26 mouse cellular contexts compared by ENCODE assay signal in genomic region chr17:80734700-80735099, GRCm38 (mm10). TPM values are rescaled to one million over a fixed set of nuclear protein-coding genes. Genes with fewer than 3 reads are reported as not detected.
DNase-seq lines count a peak whose midpoint lies in the region; ATAC-seq lines count a peak whose summit lies in the region.
"Had no signal": no experiment of that assay in that cellular context is flagged by ENCODE, and none has a peak within 500 bp of the region (broad histone marks: within the 10 kb centered on the region; RNA-seq: fewer than 3 reads in every experiment).

No protein-coding gene starts in this region.

- peak; percentile 23 to 74 for ATAC-seq in hematopoietic stem cell, adult 5-6 weeks (replicated peaks in 1 of 2; ENCODE audit: insufficient read depth in 1 of 2, low FRiP score in 2 of 2, low TSS enrichment in 1 of 2, low read depth in 1 of 2, poor library complexity in 2 of 2, severe bottlenecking in 2 of 2)
- peak; percentile 68; the same call in 1 of the 2 replicates for ATAC-seq in monocyte, adult 5-6 weeks (replicated peaks; ENCODE audit: insufficient number of reproducible peaks, low FRiP score, low TSS enrichment, poor library complexity, severe bottlenecking)
- no peak for ATAC-seq in hindbrain, embryonic 14.5 days (ENCODE audit: low FRiP score)
- ATAC-seq: CD4-positive, CD25-positive, alpha-beta regulatory T cell, adult 4 months; forebrain, embryonic 15.5 days; hindbrain, postnatal 0 days; inflammation-experienced regulatory T-cells, adult 6 months had no signal

- H3K27ac ChIP-seq in hindbrain, embryonic 14.5 days: no peak overlapping the region
- H3K27ac ChIP-seq: embryonic facial prominence, embryonic 10.5 days; embryonic facial prominence, embryonic 13.5 days; forebrain, embryonic 12.5 days; forebrain, embryonic 15.5 days; hindbrain, embryonic 10.5 days; hindbrain, embryonic 13.5 days; hindbrain, postnatal 0 days had no signal

- H3K27me3 ChIP-seq in hindbrain, embryonic 14.5 days (ENCODE audit: control insufficient read depth, insufficient read depth, low read length): no peaks in the 10 kb centered on the region
- H3K27me3 ChIP-seq: embryonic facial prominence, embryonic 13.5 days; forebrain, embryonic 12.5 days; forebrain, embryonic 15.5 days; hindbrain, embryonic 13.5 days had no signal

- no peak overlapping the region for H3K9ac ChIP-seq in hindbrain, embryonic 14.5 days
- H3K9ac ChIP-seq: embryonic facial prominence, embryonic 13.5 days; forebrain, embryonic 12.5 days; forebrain, embryonic 15.5 days; hindbrain, embryonic 13.5 days had no signal

- H3K4me1 ChIP-seq in hindbrain, embryonic 14.5 days (replicated peaks; ENCODE audit: control insufficient read depth, insufficient read depth, low read length): no peaks in the 10 kb centered on the region
- H3K4me1 ChIP-seq: embryonic facial prominence, embryonic 10.5 days; embryonic facial prominence, embryonic 13.5 days; forebrain, embryonic 12.5 days; forebrain, embryonic 15.5 days; hindbrain, embryonic 10.5 days; hindbrain, embryonic 13.5 days had no signal

- WGBS in hindbrain, embryonic 14.5 days: 83% methylated on average over 6 of the region's 6 CpGs

- no peaks in the 10 kb centered on the region for H3K9me3 ChIP-seq in hindbrain, embryonic 14.5 days (ENCODE audit: control insufficient read depth, low read length)
- H3K9me3 ChIP-seq: embryonic facial prominence, embryonic 10.5 days; embryonic facial prominence, embryonic 13.5 days; forebrain, embryonic 12.5 days; forebrain, embryonic 15.5 days; hindbrain, embryonic 10.5 days; hindbrain, embryonic 13.5 days had no signal

- no peak overlapping the region for H3K4me2 ChIP-seq in hindbrain, embryonic 14.5 days (replicated peaks)
- H3K4me2 ChIP-seq: embryonic facial prominence, embryonic 13.5 days; forebrain, embryonic 12.5 days; forebrain, embryonic 15.5 days; heart, embryonic 11.5 days; hindbrain, embryonic 13.5 days had no signal

- DNase-seq in MEL-GATA-1-ER (ENCODE audit: extremely low read depth, low read depth): peak; percentile 50
- DNase-seq in lung, adult 18-20 months: no peak
- no peak for DNase-seq in hindbrain, embryonic 14.5 days (ENCODE audit: low spot score)
- no peak for DNase-seq in lung, postnatal 36 days
- DNase-seq: adrenal gland, adult 2 months; adrenal gland, postnatal 14 days; cerebellum, adult 11 months; cerebellum, adult 2 months; cerebellum, adult 9-11 months; cerebellum, postnatal 25 days; embryo, embryonic 11 days; gastrocnemius, postnatal 25 days; heart, adult 11 months had no signal

- H3K4me3 ChIP-seq in hindbrain, embryonic 14.5 days (replicated peaks; ENCODE audit: low read length): no peak overlapping the region
- H3K4me3 ChIP-seq: embryonic facial prominence, embryonic 10.5 days; embryonic facial prominence, embryonic 13.5 days; erythroblast, embryonic 14.5 days; forebrain, embryonic 12.5 days; forebrain, embryonic 15.5 days; hindbrain, embryonic 10.5 days; hindbrain, embryonic 13.5 days had no signal

- H3K36me3 ChIP-seq in hindbrain, embryonic 14.5 days (replicated peaks; ENCODE audit: control insufficient read depth, insufficient read depth): no peaks in the 10 kb centered on the region
- H3K36me3 ChIP-seq: embryonic facial prominence, embryonic 10.5 days; embryonic facial prominence, embryonic 13.5 days; forebrain, embryonic 12.5 days; forebrain, embryonic 15.5 days; hindbrain, embryonic 10.5 days; hindbrain, embryonic 13.5 days had no signal

RNA-seq across cellular contexts. Expression of gene Map4k3, which starts 6.4 kb away (rescaled TPM):
- 15.1 and 18.6 TPM in 2 replicates for total RNA-seq in hematopoietic stem cell, adult 5-6 weeks (2017)
- total RNA-seq in monocyte, adult 5-6 weeks (2017): 26.7 to 39.3 TPM (median 27.8 TPM) in 3 replicates
- 38.2 and 40.7 TPM in 2 replicates for polyA plus RNA-seq in hindbrain, embryonic 14.5 days (2014; fragmentation: Nextera tagmentation; extraction: Ambion mirVana)
- polyA plus RNA-seq: erythroblast, embryonic 14.5 days had no signal
